Mouse (Mus musculus) heart, adult 2 months (tissue): ENCODE measurements around the gene Eps8.

Source experiments
- CTCF ChIP-seq: fragments of 200-600 bp; IDR thresholded peaks from 2 replicates; pipeline ENCODE4 v1.8.1; 2022; ENCODE audit warnings: antibody characterized with exemption, mild to moderate bottlenecking, moderate library complexity
- EP300 ChIP-seq: fragments of 200-500 bp; IDR thresholded peaks from 2 replicates; pipeline ENCODE4 v1.6.1; 2011; ENCODE audit warnings: low read depth, low read length, control low read depth; ENCODE audit not compliant: insufficient read depth
- POLR2A ChIP-seq: fragments of 200-500 bp; IDR thresholded peaks from 2 replicates; pipeline ENCODE4 v1.6.1; 2011; ENCODE audit warnings: mild to moderate bottlenecking, low read depth, low read length, control low read depth; ENCODE audit not compliant: insufficient read depth

DNA sequence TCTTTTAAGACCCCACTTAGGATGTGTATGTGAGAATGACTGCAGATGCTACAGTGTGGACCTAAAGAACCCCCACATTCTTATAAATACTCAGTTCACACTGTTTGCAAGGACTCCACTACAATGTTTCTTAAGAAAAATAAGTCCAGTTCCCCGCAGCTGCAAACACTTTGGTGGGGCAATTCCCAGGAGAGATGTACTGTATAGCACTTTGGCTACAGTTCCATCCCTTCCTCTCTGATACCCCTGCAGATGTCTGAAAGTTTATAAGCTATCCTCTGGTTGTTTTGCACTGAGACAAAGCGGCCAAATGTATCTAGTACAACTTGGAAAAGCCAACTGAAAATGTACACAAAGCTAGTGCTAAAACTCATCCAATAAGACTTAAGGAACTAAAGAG is 8.0 kb downstream of the Eps8 start:
- TF ChIP-seq CTCF, result no peak
- TF ChIP-seq POLR2A, result no peak
- TF ChIP-seq EP300, result no peak
